Mouse (Mus musculus): ENCODE data around the gene Pex12. TPM values are rescaled to one million over a fixed set of nuclear protein-coding genes. Genes with fewer than 3 reads are reported as not detected.
"Not testable (repeated sequence)": the region's sequence is repeated elsewhere in the genome, so short reads cannot be mapped to it uniquely, and the experiment has no call there.

Gene Pex12
- polyA plus RNA-seq, 1 experiment from 2014 or later = 16.0 TPM

GRCm38 (mm10) chr11:83262673-83263072, 39.7 kb downstream of the Pex12 start:
- Histone ChIP-seq H3K4me3 (ENCODE audit: low read depth, low read length) (no peak overlapping the region), H3K36me3 (ENCODE audit: control insufficient read depth, insufficient read depth, low read length) (no peaks in the 10 kb centered on the region), H3K9me3 (ENCODE audit: control insufficient read depth, low read length) (no peaks in the 10 kb centered on the region), H3K27me3 (ENCODE audit: control insufficient read depth, insufficient read depth, low read length) (no peaks in the 10 kb centered on the region), H3K4me1 (replicated peaks; ENCODE audit: control insufficient read depth, insufficient read depth, low read length) (no peaks in the 10 kb centered on the region), H3K4me2 (ENCODE audit: low read depth, low read length, severe bottlenecking) (no peak overlapping the region), H3K9ac (ENCODE audit: low read length) (no peak overlapping the region), H3K27ac (ENCODE audit: low read depth, low read length) (no peak overlapping the region)
- ATAC-seq (replicated peaks; ENCODE audit: low FRiP score) (no peak), DNase-seq (ENCODE audit: low spot score) (no peak)
- WGBS = 91% methylated on average over 1 of the region's 1 CpGs

GRCm38 (mm10) chr11:83257211-83257610, 45.2 kb downstream of the Pex12 start:
- not testable (repeated sequence) for H3K4me1 ChIP-seq (replicated peaks; ENCODE audit: control insufficient read depth, insufficient read depth, low read length); H3K4me3 ChIP-seq (ENCODE audit: low read depth, low read length); H3K9ac ChIP-seq (ENCODE audit: low read length); H3K27me3 ChIP-seq (ENCODE audit: control insufficient read depth, insufficient read depth, low read length); ATAC-seq (replicated peaks; ENCODE audit: low FRiP score); H3K36me3 ChIP-seq (ENCODE audit: control insufficient read depth, insufficient read depth, low read length); H3K27ac ChIP-seq (ENCODE audit: low read depth, low read length); H3K9me3 ChIP-seq (ENCODE audit: control insufficient read depth, low read length); H3K4me2 ChIP-seq (ENCODE audit: low read depth, low read length, severe bottlenecking); DNase-seq (ENCODE audit: low spot score)
- WGBS = 80% methylated on average over 5 of the region's 5 CpGs

Other genes starting within 250 kb of the Pex12 start
- 0.89 and 1.6 TPM in 2 replicates for gene Slfn2, start 237.5 kb downstream of the Pex12 start, polyA plus RNA-seq (2014; fragmentation: Nextera tagmentation; extraction: Ambion mirVana)
- gene Slfn1, start 185.7 kb downstream of the Pex12 start, polyA plus RNA-seq (2014; fragmentation: Nextera tagmentation; extraction: Ambion mirVana) = not detected in 2 replicates
- not detected in 2 replicates for gene Slfn4, start 127.4 kb downstream of the Pex12 start, polyA plus RNA-seq (2014; fragmentation: Nextera tagmentation; extraction: Ambion mirVana)
- gene Slfn3, start 111.3 kb downstream of the Pex12 start, polyA plus RNA-seq (2014; fragmentation: Nextera tagmentation; extraction: Ambion mirVana) = 0.49 and 0.52 TPM in 2 replicates
- gene Slfn14, start 15.9 kb downstream of the Pex12 start, polyA plus RNA-seq (2014; fragmentation: Nextera tagmentation; extraction: Ambion mirVana) = 0.67 and 0.91 TPM in 2 replicates
- 108 and 110 TPM in 2 replicates for gene Ap2b1, start 3.6 kb downstream of the Pex12 start, polyA plus RNA-seq (2014; fragmentation: Nextera tagmentation; extraction: Ambion mirVana)
- gene Rasl10b, start 106.6 kb upstream of the Pex12 start, polyA plus RNA-seq (2014; fragmentation: Nextera tagmentation; extraction: Ambion mirVana) = 4.1 and 4.6 TPM in 2 replicates
- not detected in 2 replicates for gene Gas2l2, start 126.9 kb upstream of the Pex12 start, polyA plus RNA-seq (2014; fragmentation: Nextera tagmentation; extraction: Ambion mirVana)
- gene 1700020L24Rik, start 135.1 kb upstream of the Pex12 start, polyA plus RNA-seq (2014; fragmentation: Nextera tagmentation; extraction: Ambion mirVana) = 0.29 and 0.68 TPM in 2 replicates
- gene Mmp28, start 160.5 kb upstream of the Pex12 start, polyA plus RNA-seq (2014; fragmentation: Nextera tagmentation; extraction: Ambion mirVana) = 1.9 and 2.1 TPM in 2 replicates
- gene Taf15, start 170.5 kb upstream of the Pex12 start, polyA plus RNA-seq (2014; fragmentation: Nextera tagmentation; extraction: Ambion mirVana) = 13.8 and 14.9 TPM in 2 replicates
- not detected in 2 replicates for gene Heatr9, start 219.6 kb upstream of the Pex12 start, polyA plus RNA-seq (2014; fragmentation: Nextera tagmentation; extraction: Ambion mirVana)
- gene Ccl5, start 227.9 kb upstream of the Pex12 start, polyA plus RNA-seq (2014; fragmentation: Nextera tagmentation; extraction: Ambion mirVana) = not detected in 2 replicates

Data from forebrain, embryonic 11.5 days (tissue).